Mouse (Mus musculus): ENCODE results near the gene Dmpk. TPM values are rescaled to one million over a fixed set of nuclear protein-coding genes. Genes with fewer than 3 reads are reported as not detected.

Dmpk gene
- polyA plus RNA-seq (2012; rRNA removed), result 706 and 850 TPM in 2 replicates

GRCm38 (mm10) chr7:19083701-19084100, at the start of gene Dmpk:
Gene Dmpk, plus strand, starts transcription at chr7:19083849.

DNA sequence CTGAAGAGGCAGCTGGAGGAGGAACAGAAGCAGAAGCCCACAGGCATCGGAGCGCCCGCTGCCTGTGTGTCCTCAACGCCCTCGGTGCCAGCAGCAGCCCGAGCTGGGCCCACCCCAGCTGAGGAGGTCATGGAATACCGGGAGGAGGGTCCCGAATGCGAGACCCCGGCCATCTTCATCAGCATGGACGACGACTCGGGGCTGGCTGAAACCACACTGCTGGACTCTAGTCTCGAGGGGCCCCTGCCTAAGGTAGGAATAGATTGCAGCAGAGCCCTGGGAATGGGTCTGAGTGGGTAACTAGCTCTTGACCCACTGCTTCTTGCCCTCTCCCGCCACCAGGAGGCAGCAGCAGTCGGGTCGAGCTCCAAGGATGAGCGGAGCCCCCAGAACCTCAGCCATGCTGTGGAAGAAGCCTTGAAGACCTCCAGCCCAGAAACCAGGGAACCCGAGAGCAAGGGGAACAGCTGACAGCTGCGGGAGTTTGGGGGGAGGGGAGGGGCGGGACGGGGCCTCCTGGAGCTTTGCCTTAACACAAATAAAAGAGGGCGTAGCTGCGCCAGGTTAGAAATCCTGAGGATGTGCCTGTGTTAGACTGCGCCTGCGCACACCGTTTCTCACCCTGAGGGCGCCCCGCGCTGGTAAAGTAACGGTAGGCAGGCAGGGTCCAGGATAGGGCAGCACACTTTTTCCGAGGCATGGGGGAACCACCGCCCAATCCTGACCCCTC, 29.4 kb upstream of the Dmpk start, which contains the start of gene Rsph6a:
TSS of gene Rsph6a (plus strand) at position 644 of the 730 bp plus-strand sequence.

GRCm38 (mm10) chr7:19075723-19076585, 7.7 kb upstream of the Dmpk start, which contains the start of gene Dmwd:
Gene Dmwd, plus strand, starts transcription at chr7:19076227.

DNA sequence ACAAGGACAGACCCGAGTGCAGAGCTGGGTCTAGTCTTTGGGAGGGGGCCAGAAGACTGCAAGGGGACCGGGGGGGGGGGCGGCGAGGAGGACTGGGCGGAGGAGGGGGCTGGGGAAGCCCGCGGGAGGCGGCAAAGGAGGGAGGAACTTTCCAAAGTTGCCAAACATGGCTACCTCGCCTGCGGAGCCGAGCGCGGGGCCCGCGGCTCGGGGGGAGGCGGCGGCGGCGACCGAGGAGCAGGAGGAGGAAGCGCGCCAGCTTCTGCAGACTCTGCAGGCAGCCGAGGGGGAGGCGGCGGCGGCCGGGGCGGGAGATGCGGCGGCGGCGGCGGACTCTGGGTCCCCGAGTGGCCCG, 10.8 kb downstream of the Dmpk start, which contains the start of gene Six5:
TSS of gene Six5 (plus strand) at position 124 of the 355 bp plus-strand sequence.

GRCm38 (mm10) chr7:19118028-19118771, 34.6 kb downstream of the Dmpk start, which contains the start of gene Gm4969:
Gene Gm4969, minus strand, starts transcription at chr7:19118368.

GRCm38 (mm10) chr7:19119631-19120429, 36.2 kb downstream of the Dmpk start, which contains the start of gene Fbxo46:
Gene Fbxo46, plus strand, starts transcription at chr7:19119859.

Other genes starting within 250 kb of the Dmpk start
- 2.3 and 2.9 TPM in 2 replicates for gene Mill2, start 243.9 kb upstream of the Dmpk start, polyA plus RNA-seq (2012; rRNA removed)
- gene Pglyrp1, start 212.5 kb upstream of the Dmpk start, polyA plus RNA-seq (2012; rRNA removed), result 181 and 289 TPM in 2 replicates
- 14.5 and 18.4 TPM in 2 replicates for gene Ccdc61, start 173.4 kb upstream of the Dmpk start, polyA plus RNA-seq (2012; rRNA removed)
- 0.28 and 0.38 TPM in 2 replicates for gene Nova2, start 158.0 kb upstream of the Dmpk start, polyA plus RNA-seq (2012; rRNA removed)
- gene Nanos2, start 96.4 kb upstream of the Dmpk start, polyA plus RNA-seq (2012; rRNA removed), result not detected in 2 replicates
- gene Mypop, start 92.6 kb upstream of the Dmpk start, polyA plus RNA-seq (2012; rRNA removed), result 5.5 and 6.7 TPM in 2 replicates
- 18.4 and 26.7 TPM in 2 replicates for gene Irf2bp1, start 79.8 kb upstream of the Dmpk start, polyA plus RNA-seq (2012; rRNA removed)
- gene Foxa3, start 60.3 kb upstream of the Dmpk start, polyA plus RNA-seq (2012; rRNA removed), result 50.7 and 52.1 TPM in 2 replicates
- 47.9 and 60.8 TPM in 2 replicates for gene Sympk, start 59.5 kb upstream of the Dmpk start, polyA plus RNA-seq (2012; rRNA removed)
- gene Rsph6a, start 29.2 kb upstream of the Dmpk start, polyA plus RNA-seq (2012; rRNA removed), result 0.18 TPM in 1 of 2 replicates, not detected in the other
- gene Dmwd, start 7.6 kb upstream of the Dmpk start, polyA plus RNA-seq (2012; rRNA removed), result 21.7 and 24.0 TPM in 2 replicates
- 27.1 and 28.4 TPM in 2 replicates for gene Six5, start 10.7 kb downstream of the Dmpk start, polyA plus RNA-seq (2012; rRNA removed)
- 0.05 and 0.11 TPM in 2 replicates for gene Gm4969, start 34.5 kb downstream of the Dmpk start, polyA plus RNA-seq (2012; rRNA removed)
- gene Fbxo46, start 36.0 kb downstream of the Dmpk start, polyA plus RNA-seq (2012; rRNA removed), result 4.7 and 6.4 TPM in 2 replicates
- gene Qpctl, start 65.4 kb downstream of the Dmpk start, polyA plus RNA-seq (2012; rRNA removed), result 7.6 and 10.2 TPM in 2 replicates
- 3.1 and 3.8 TPM in 2 replicates for gene Snrpd2, start 65.9 kb downstream of the Dmpk start, polyA plus RNA-seq (2012; rRNA removed)
- 0.16 and 0.48 TPM in 2 replicates for gene Gipr, start 82.3 kb downstream of the Dmpk start, polyA plus RNA-seq (2012; rRNA removed)
- gene Eml2, start 92.6 kb downstream of the Dmpk start, polyA plus RNA-seq (2012; rRNA removed), result 25.7 and 35.9 TPM in 2 replicates
- gene Gpr4, start 128.7 kb downstream of the Dmpk start, polyA plus RNA-seq (2012; rRNA removed), result 5.0 and 5.8 TPM in 2 replicates
- gene Opa3, start 144.5 kb downstream of the Dmpk start, polyA plus RNA-seq (2012; rRNA removed), result 15.9 and 16.9 TPM in 2 replicates
- 232 and 302 TPM in 2 replicates for gene Vasp, start 188.0 kb downstream of the Dmpk start, polyA plus RNA-seq (2012; rRNA removed)
- gene Ppm1n, start 196.2 kb downstream of the Dmpk start, polyA plus RNA-seq (2012; rRNA removed), result 0.23 and 1.3 TPM in 2 replicates
- 25.7 and 26.9 TPM in 2 replicates for gene Rtn2, start 198.8 kb downstream of the Dmpk start, polyA plus RNA-seq (2012; rRNA removed)
- gene Fosb, start 226.2 kb downstream of the Dmpk start, polyA plus RNA-seq (2012; rRNA removed), result 1.1 and 2.1 TPM in 2 replicates

Data from stomach, adult 2 months (tissue).